Mouse (Mus musculus) neural tube, embryonic 15.5 days (tissue): ENCODE measurements around the gene Mdga1. TPM values are rescaled to one million over a fixed set of nuclear protein-coding genes. Genes with fewer than 3 reads are reported as not detected.

Source experiments
- ATAC-seq: fragments of 200-750 bp; cut with Nextera tagmentation; 2 replicates; pipeline ENCODE4 v1.8.0; 2017; ENCODE audit warnings: mild to moderate bottlenecking, moderate TSS enrichment, moderate library complexity; ENCODE audit not compliant: low FRiP score
- H3K27ac ChIP-seq: fragments of 300-500 bp; sonication (generic); replicated peaks from 2 replicates; pipeline ENCODE4 v1.5.1; 2015; ENCODE audit warnings: mild to moderate bottlenecking, inconsistent platforms
- H3K27me3 ChIP-seq: fragments of 300-500 bp; sonication (generic); replicated peaks from 2 replicates; pipeline ENCODE4 v1.6.1; 2015; ENCODE audit warnings: inconsistent platforms
- H3K36me3 ChIP-seq: fragments of 300-500 bp; sonication (generic); 2 replicates; pipeline ENCODE4 v1.6.1; 2015; ENCODE audit warnings: inconsistent platforms
- H3K4me1 ChIP-seq: fragments of 300-500 bp; sonication (generic); 2 replicates; pipeline ENCODE4 v1.6.1; 2015; ENCODE audit warnings: inconsistent platforms
- H3K4me2 ChIP-seq: fragments of 300-500 bp; sonication (generic); 2 replicates; pipeline ENCODE4 v1.6.1; 2015; ENCODE audit warnings: inconsistent platforms, mild to moderate bottlenecking, moderate library complexity
- H3K4me3 ChIP-seq: fragments of 300-500 bp; sonication (generic); replicated peaks from 2 replicates; pipeline ENCODE4 v1.5.1; 2015; ENCODE audit warnings: mild to moderate bottlenecking, inconsistent platforms
- H3K9ac ChIP-seq: fragments of 300-500 bp; sonication (generic); replicated peaks from 2 replicates; pipeline ENCODE4 v1.6.1; 2015; ENCODE audit warnings: mild to moderate bottlenecking, inconsistent platforms
- H3K9me3 ChIP-seq: fragments of 300-500 bp; sonication (generic); replicated peaks from 2 replicates; pipeline ENCODE4 v1.6.1; 2016; ENCODE audit warnings: inconsistent platforms
- WGBS: fragments of 180-500 bp; shearing (Covaris S2); methylation state at CpG from one replicate; pipeline ENCODE4 v1.1.7; 2015; ENCODE audit warnings: mixed read lengths; 5-methylcytosine and 5-hydroxymethylcytosine counted together
- polyA plus RNA-seq: library from polyadenylated mRNA; unstranded; fragments of >200 nt; fragmentation: Nextera tagmentation; extraction: Ambion mirVana; gene quantifications from 2 replicates; pipeline ENCODE4 v1.2.1, GENCODE M21; 2015

Gene Mdga1
- polyA plus RNA-seq, 1 experiment from 2014 or later: 10.9 TPM

GRCm38 (mm10) chr17:29813328-29813727, 156.6 kb downstream of the Mdga1 start:
- WGBS: 16% methylated on average over 4 of the region's 4 CpGs
- ATAC-seq: no peak

GRCm38 (mm10) chr17:29803545-29803944, 166.3 kb downstream of the Mdga1 start:
- Histone ChIP-seq H3K4me2 (no peak overlapping the region), H3K4me1 (peaks cover 5% of the 10 kb centered on the region), H3K36me3 (no peaks in the 10 kb centered on the region), H3K9me3 (no peaks in the 10 kb centered on the region), H3K27ac (no peak overlapping the region), H3K4me3 (no peak overlapping the region), H3K9ac (no peak overlapping the region), H3K27me3 (no peaks in the 10 kb centered on the region)
- 71% methylated on average over 3 of the region's 3 CpGs for WGBS
- ATAC-seq: no peak

More at GRCm38 (mm10) chr17:29813328-29813727, 156.6 kb downstream of the Mdga1 start:
- Histone ChIP-seq H3K9me3 (no peaks in the 10 kb centered on the region), H3K4me3 (no peak overlapping the region), H3K36me3 (no peaks in the 10 kb centered on the region), H3K27me3 (no peaks in the 10 kb centered on the region), H3K4me1 (peaks cover 11% of the 10 kb centered on the region), H3K4me2 (no peak overlapping the region), H3K27ac (no peak overlapping the region), H3K9ac (no peak overlapping the region)

- no peak for ATAC-seq
- no peak overlapping the region for H3K27ac ChIP-seq
- H3K4me1 ChIP-seq: peaks cover 15% of the 10 kb centered on the region
- no peaks in the 10 kb centered on the region for H3K9me3 ChIP-seq
- WGBS: 28% methylated on average over 4 of the region's 4 CpGs
- H3K27me3 ChIP-seq: no peaks in the 10 kb centered on the region
- no peaks in the 10 kb centered on the region for H3K36me3 ChIP-seq
- no peak overlapping the region for H3K9ac ChIP-seq
- no peak overlapping the region for H3K4me2 ChIP-seq
- no peak overlapping the region for H3K4me3 ChIP-seq
Measured at GRCm38 (mm10) chr17:29801358-29801757, 168.5 kb downstream of the Mdga1 start.

- H3K4me3 ChIP-seq: no peak overlapping the region
- no peak for ATAC-seq
- H3K9ac ChIP-seq: no peak overlapping the region
- peaks cover 27% of the 10 kb centered on the region for H3K4me1 ChIP-seq
- H3K9me3 ChIP-seq: no peaks in the 10 kb centered on the region
- no peaks in the 10 kb centered on the region for H3K36me3 ChIP-seq
- WGBS: 51% methylated on average over 6 of the region's 6 CpGs
- no peaks in the 10 kb centered on the region for H3K27me3 ChIP-seq
- H3K27ac ChIP-seq: no peak overlapping the region
- H3K4me2 ChIP-seq: no peak overlapping the region
Measured at GRCm38 (mm10) chr17:29800096-29800455, 169.8 kb downstream of the Mdga1 start.

- Histone ChIP-seq H3K9ac (no peak overlapping the region), H3K4me1 (peaks cover 32% of the 10 kb centered on the region), H3K27ac (no peak overlapping the region), H3K4me2 (no peak overlapping the region), H3K4me3 (no peak overlapping the region), H3K27me3 (no peaks in the 10 kb centered on the region), H3K9me3 (no peaks in the 10 kb centered on the region), H3K36me3 (no peaks in the 10 kb centered on the region)
- no peak for ATAC-seq
- 73% methylated on average over 21 of the region's 21 CpGs for WGBS
Measured at GRCm38 (mm10) chr17:29799398-29800095, 170.3 kb downstream of the Mdga1 start.

- H3K27me3 ChIP-seq: no peaks in the 10 kb centered on the region
- no peaks in the 10 kb centered on the region for H3K9me3 ChIP-seq
- H3K9ac ChIP-seq: no peak overlapping the region
- no peak overlapping the region for H3K4me3 ChIP-seq
- H3K27ac ChIP-seq: 0 out of 2 replicates have a peak overlapping the region, but pooled peaks have one; percentile 33
- no peak overlapping the region for H3K4me2 ChIP-seq
- H3K4me1 ChIP-seq: peaks cover 36% of the 10 kb centered on the region
- H3K36me3 ChIP-seq: no peaks in the 10 kb centered on the region
- ATAC-seq: no peak
- 38% methylated on average over 10 of the region's 10 CpGs for WGBS
Measured at GRCm38 (mm10) chr17:29798151-29798550, 171.7 kb downstream of the Mdga1 start.

- no peak overlapping the region for H3K4me2 ChIP-seq
- no peaks in the 10 kb centered on the region for H3K36me3 ChIP-seq
- 48% methylated on average over 9 of the region's 9 CpGs for WGBS
- H3K27ac ChIP-seq: peak overlapping the region; percentile 77; the same call in 1 of the 2 replicates
- H3K9ac ChIP-seq: no peak overlapping the region
- no peak for ATAC-seq
- H3K9me3 ChIP-seq: no peaks in the 10 kb centered on the region
- no peak overlapping the region for H3K4me3 ChIP-seq
- no peaks in the 10 kb centered on the region for H3K27me3 ChIP-seq
- H3K4me1 ChIP-seq: peaks cover 36% of the 10 kb centered on the region
Measured at GRCm38 (mm10) chr17:29796787-29797186, 173.1 kb downstream of the Mdga1 start.

- Histone ChIP-seq H3K9me3 (no peaks in the 10 kb centered on the region), H3K27me3 (no peaks in the 10 kb centered on the region), H3K9ac (no peak overlapping the region), H3K4me1 (peaks cover 36% of the 10 kb centered on the region), H3K4me2 (no peak overlapping the region), H3K4me3 (no peak overlapping the region), H3K27ac (peak overlapping the region; percentile 77), H3K36me3 (no peaks in the 10 kb centered on the region)
- 11% methylated on average over 7 of the region's 7 CpGs for WGBS
- no peak for ATAC-seq
Measured at GRCm38 (mm10) chr17:29796086-29796485, 173.8 kb downstream of the Mdga1 start.

GRCm38 (mm10) chr17:29795050-29795770, 174.7 kb downstream of the Mdga1 start:
- H3K9me3 ChIP-seq: no peaks in the 10 kb centered on the region
- peak; percentile 79 for ATAC-seq
- H3K9ac ChIP-seq: peak overlapping the region; percentile 8; the same call in 1 of the 2 replicates
- peaks cover 36% of the 10 kb centered on the region for H3K4me1 ChIP-seq
- H3K27ac ChIP-seq: peak overlapping the region; percentile 77
- H3K27me3 ChIP-seq: no peaks in the 10 kb centered on the region
- H3K4me2 ChIP-seq: peak overlapping the region; percentile 55
- H3K4me3 ChIP-seq: peak overlapping the region; percentile 9; the same call in 1 of the 2 replicates
- 3% methylated on average over 17 of the region's 23 CpGs for WGBS
- no peaks in the 10 kb centered on the region for H3K36me3 ChIP-seq

- WGBS: 76% methylated on average over 9 of the region's 9 CpGs
- Histone ChIP-seq H3K9me3 (no peaks in the 10 kb centered on the region), H3K36me3 (no peaks in the 10 kb centered on the region), H3K9ac (no peak overlapping the region), H3K27me3 (no peaks in the 10 kb centered on the region), H3K4me1 (peaks cover 23% of the 10 kb centered on the region), H3K4me3 (no peak overlapping the region), H3K4me2 (no peak overlapping the region), H3K27ac (no peak overlapping the region)
- no peak for ATAC-seq
Measured at GRCm38 (mm10) chr17:29791531-29792050, 178.3 kb downstream of the Mdga1 start.

- Histone ChIP-seq H3K4me2 (no peak overlapping the region), H3K4me1 (peaks cover 11% of the 10 kb centered on the region), H3K27me3 (no peaks in the 10 kb centered on the region), H3K9me3 (no peaks in the 10 kb centered on the region), H3K4me3 (no peak overlapping the region), H3K9ac (no peak overlapping the region), H3K27ac (no peak overlapping the region), H3K36me3 (no peaks in the 10 kb centered on the region)
- WGBS: 77% methylated on average over 12 of the region's 12 CpGs
- no peak for ATAC-seq
Measured at GRCm38 (mm10) chr17:29790231-29790740, 179.6 kb downstream of the Mdga1 start.

- Histone ChIP-seq H3K36me3 (no peaks in the 10 kb centered on the region), H3K4me3 (no peak overlapping the region), H3K27ac (no peak overlapping the region), H3K9ac (no peak overlapping the region), H3K4me1 (peaks cover 5% of the 10 kb centered on the region), H3K9me3 (no peaks in the 10 kb centered on the region), H3K4me2 (no peak overlapping the region), H3K27me3 (no peaks in the 10 kb centered on the region)
- no peak for ATAC-seq
- WGBS: 70% methylated on average over 9 of the region's 9 CpGs
Measured at GRCm38 (mm10) chr17:29789715-29790114, 180.2 kb downstream of the Mdga1 start.
